Mouse (Mus musculus) intestine, postnatal 0 days (tissue): ENCODE results near the gene Fgfr2. TPM values are rescaled to one million over a fixed set of nuclear protein-coding genes. Genes with fewer than 3 reads are reported as not detected.

ENCODE experiments used
- ATAC-seq: fragments of 200-750 bp; cut with Nextera tagmentation; 2 replicates; pipeline ENCODE4 v1.8.0; 2017; ENCODE audit warnings: mild to moderate bottlenecking, moderate TSS enrichment, moderate library complexity
- H3K27ac ChIP-seq: fragments of 300-500 bp; sonication (generic); 2 replicates; pipeline ENCODE4 v1.5.1; 2014; ENCODE audit warnings: mild to moderate bottlenecking, low read depth, low read length, moderate library complexity
- H3K27me3 ChIP-seq: fragments of 300-500 bp; sonication (generic); replicated peaks from 2 replicates; pipeline ENCODE4 v1.6.1; 2014; ENCODE audit warnings: low read length, mixed read lengths; ENCODE audit not compliant: control insufficient read depth, insufficient read depth
- H3K36me3 ChIP-seq: fragments of 300-500 bp; sonication (generic); 2 replicates; pipeline ENCODE4 v1.6.1; 2014; ENCODE audit warnings: mild to moderate bottlenecking, moderate library complexity; ENCODE audit not compliant: control insufficient read depth, insufficient read depth
- H3K4me1 ChIP-seq: fragments of 300-500 bp; sonication (generic); replicated peaks from 2 replicates; pipeline ENCODE4 v1.6.1; 2014; ENCODE audit warnings: antibody characterized with exemption, low read length, mixed read lengths; ENCODE audit not compliant: control insufficient read depth, insufficient read depth
- H3K4me2 ChIP-seq: fragments of 300-500 bp; sonication (generic); replicated peaks from 2 replicates; pipeline ENCODE4 v1.6.1; 2014; ENCODE audit warnings: low read depth, mild to moderate bottlenecking, moderate library complexity
- H3K4me3 ChIP-seq: fragments of 300-500 bp; sonication (generic); 2 replicates; pipeline ENCODE4 v1.5.1; 2014; ENCODE audit warnings: low read depth, low read length
- H3K9ac ChIP-seq: fragments of 300-500 bp; sonication (generic); 2 replicates; pipeline ENCODE4 v1.6.1; 2014; ENCODE audit warnings: mild to moderate bottlenecking, low read depth, low read length
- H3K9me3 ChIP-seq: fragments of 300-500 bp; sonication (generic); 2 replicates; pipeline ENCODE4 v1.6.1; 2016; ENCODE audit warnings: mixed run types; ENCODE audit not compliant: control insufficient read depth
- CTCF ChIP-seq: sonication (generic); IDR thresholded peaks from 2 replicates; pipeline ENCODE4 v1.5.1; 2016; ENCODE audit warnings: low read depth, mild to moderate bottlenecking, control low read depth, antibody characterized with exemption, moderate library complexity
- WGBS: fragments of 180-500 bp; shearing (Covaris S2); extraction: QIAGEN DNeasy Blood & Tissue Kit; methylation state at CpG from one replicate; pipeline ENCODE4 v1.1.7; 2014; 5-methylcytosine and 5-hydroxymethylcytosine counted together
- polyA plus RNA-seq: library from polyadenylated mRNA; unstranded; fragments of >200 nt; fragmentation: Nextera tagmentation; extraction: Ambion mirVana; gene quantifications from 2 replicates; pipeline ENCODE4 v1.2.1, GENCODE M21; 2015

Fgfr2 gene
- polyA plus RNA-seq, 1 experiment from 2014 or later, result 29.5 TPM

DNA sequence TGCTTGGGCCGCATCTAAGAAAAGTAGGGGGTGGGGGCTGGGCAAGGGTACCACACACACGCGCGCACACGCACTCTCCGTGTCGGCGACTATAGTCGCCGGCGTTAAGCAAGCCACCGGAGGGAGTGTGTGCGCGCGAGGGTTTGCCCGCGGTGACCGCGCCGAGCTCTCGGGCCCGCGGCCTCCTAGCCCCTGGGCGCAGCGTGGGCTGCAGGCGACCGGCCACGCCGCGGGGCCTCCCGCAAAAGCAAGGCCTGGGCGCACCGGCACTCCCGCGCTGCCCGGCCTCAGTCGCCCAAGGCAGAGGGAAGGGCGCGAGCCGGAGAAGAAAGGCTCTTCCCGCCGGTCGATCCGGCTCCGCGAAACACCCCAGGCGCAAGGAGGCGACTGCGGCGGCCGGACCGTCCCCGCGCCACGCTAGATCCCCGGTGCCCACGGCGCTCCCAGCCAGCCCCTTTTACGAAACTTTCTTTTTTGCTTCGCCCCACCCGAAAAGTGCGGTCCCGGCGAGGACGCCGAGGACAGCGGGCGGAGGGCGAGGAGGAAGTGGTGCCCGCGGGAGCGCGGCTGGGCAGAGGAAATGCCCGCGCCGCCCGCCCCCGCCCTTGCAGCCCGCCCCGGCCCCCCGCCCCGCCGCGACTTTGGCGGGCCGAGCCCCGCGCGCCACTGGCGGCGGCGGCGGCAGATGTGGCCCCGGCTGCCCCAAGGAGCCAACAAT, 1.3 kb downstream of the Fgfr2 start:
- 0 out of 2 replicates have a peak, but pooled peaks have one; percentile 14 for TF ChIP-seq CTCF
- under 1% methylated on average over 88 of the region's 94 CpGs for WGBS

GRCm38 (mm10) chr7:133121080-133121607, 2.0 kb downstream of the Fgfr2 start:
- Histone ChIP-seq H3K9ac (peak overlapping the region; percentile 94), H3K4me2 (peak overlapping the region; percentile 92), H3K27ac (peak overlapping the region; percentile 99; the same call in 1 of the 2 replicates), H3K4me1 (peaks cover 20% of the 10 kb centered on the region; the same call in 1 of the 2 replicates), H3K36me3 (no peaks in the 10 kb centered on the region), H3K27me3 (no peaks in the 10 kb centered on the region), H3K9me3 (no peaks in the 10 kb centered on the region), H3K4me3 (peak overlapping the region; percentile 91)
- WGBS, result 7% methylated on average over 14 of the region's 14 CpGs
- TF ChIP-seq CTCF, result no peak
- no peak for ATAC-seq

More for the DNA sequence above, 1.3 kb downstream of the Fgfr2 start:
- Histone ChIP-seq H3K9ac (peak overlapping the region; percentile 94), H3K27ac (peak overlapping the region; percentile 99), H3K27me3 (no peaks in the 10 kb centered on the region), H3K4me1 (peaks cover 20% of the 10 kb centered on the region; the same call in 1 of the 2 replicates), H3K9me3 (no peaks in the 10 kb centered on the region), H3K4me3 (peak overlapping the region; percentile 91), H3K4me2 (peak overlapping the region; percentile 92), H3K36me3 (no peaks in the 10 kb centered on the region)
- peak; percentile 16; the same call in 1 of the 2 replicates for ATAC-seq

DNA sequence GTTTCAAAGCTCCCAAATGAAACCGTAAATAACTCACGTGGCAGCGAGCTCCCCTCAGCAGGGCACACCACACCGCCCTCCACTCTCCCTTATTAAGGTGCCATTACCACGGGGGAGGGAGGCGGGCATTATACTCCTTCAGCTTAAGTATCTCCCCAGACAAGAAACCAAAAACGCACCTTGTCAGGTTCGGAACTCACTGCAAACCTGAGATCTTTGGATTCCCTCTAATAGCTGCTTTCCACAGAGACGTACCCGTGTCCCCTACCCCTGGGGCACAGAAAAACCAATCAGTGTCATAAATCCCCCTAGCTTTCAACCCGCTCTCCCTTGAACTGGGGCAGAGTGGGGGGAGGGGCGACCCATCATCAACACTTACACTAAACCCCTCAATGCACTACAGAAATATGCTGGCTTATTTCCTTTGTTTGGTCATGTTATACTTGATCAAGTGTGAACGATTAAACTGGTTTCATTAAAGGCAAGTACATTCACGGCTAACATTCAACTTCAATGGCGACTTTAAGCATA, 2.9 kb downstream of the Fgfr2 start:
- 21% methylated on average over 15 of the region's 15 CpGs for WGBS
- Histone ChIP-seq H3K27me3 (no peaks in the 10 kb centered on the region), H3K4me2 (peak overlapping the region; percentile 92), H3K4me3 (peak overlapping the region; percentile 91), H3K9me3 (no peaks in the 10 kb centered on the region), H3K4me1 (peaks cover 25% of the 10 kb centered on the region; the same call in 1 of the 2 replicates), H3K36me3 (no peaks in the 10 kb centered on the region), H3K9ac (peak overlapping the region; percentile 23; the same call in 1 of the 2 replicates), H3K27ac (peak overlapping the region; percentile 0; the same call in 1 of the 2 replicates)
- ATAC-seq, result no peak
- no peak for TF ChIP-seq CTCF

DNA sequence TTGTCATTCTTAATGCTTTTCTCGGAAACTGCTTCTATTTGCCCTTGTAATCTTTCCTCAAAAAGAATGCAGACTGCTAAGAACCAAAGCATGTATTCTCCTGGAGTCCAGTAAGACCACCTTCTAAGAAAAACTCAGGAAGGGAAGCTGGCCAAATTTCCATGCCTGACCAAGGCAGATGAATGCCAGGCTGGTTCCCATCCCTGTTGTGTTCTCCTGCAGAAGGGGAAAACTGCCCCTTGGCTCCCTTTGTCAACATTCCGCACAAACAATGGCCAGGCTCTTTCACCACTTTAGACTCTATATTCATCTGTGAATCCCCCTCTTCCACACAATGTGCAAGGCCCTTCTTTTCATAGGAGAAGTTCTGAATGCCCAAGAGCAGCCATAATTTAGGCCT, 5.3 kb downstream of the Fgfr2 start:
- H3K9me3 ChIP-seq, result no peaks in the 10 kb centered on the region
- H3K27me3 ChIP-seq, result no peaks in the 10 kb centered on the region
- WGBS, result 28% methylated on average over 2 of the region's 2 CpGs
- no peak for TF ChIP-seq CTCF
- H3K36me3 ChIP-seq, result no peaks in the 10 kb centered on the region
- no peak overlapping the region for H3K4me3 ChIP-seq
- H3K4me2 ChIP-seq, result no peak overlapping the region
- ATAC-seq, result no peak
- peaks cover 29% of the 10 kb centered on the region for H3K4me1 ChIP-seq
- H3K27ac ChIP-seq, result no peak overlapping the region
- no peak overlapping the region for H3K9ac ChIP-seq

DNA sequence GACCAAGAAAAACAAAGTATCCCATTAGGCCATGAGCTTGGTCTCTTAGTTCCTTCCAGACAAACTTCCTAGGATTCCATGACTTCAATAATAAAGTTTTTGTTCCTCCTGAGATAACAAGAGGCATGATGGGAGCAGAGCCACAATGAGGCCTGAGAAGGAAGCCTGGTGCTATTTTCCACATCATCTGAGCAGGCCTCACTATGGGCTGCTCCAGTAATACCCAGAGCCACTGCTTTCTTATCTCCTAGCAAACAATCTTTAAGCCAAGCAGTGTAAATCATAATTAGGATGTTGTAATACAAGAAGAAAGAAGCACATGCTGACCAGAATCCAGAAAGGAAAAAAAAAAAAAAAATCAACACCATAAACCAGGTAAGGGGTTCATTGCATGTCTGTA, 6.6 kb downstream of the Fgfr2 start:
- peak overlapping the region; percentile 66 for H3K4me2 ChIP-seq
- no peak overlapping the region for H3K9ac ChIP-seq
- H3K36me3 ChIP-seq, result no peaks in the 10 kb centered on the region
- peaks cover 32% of the 10 kb centered on the region for H3K4me1 ChIP-seq
- H3K4me3 ChIP-seq, result no peak overlapping the region
- peak; percentile 76 for ATAC-seq
- H3K27ac ChIP-seq, result peak overlapping the region; percentile 90
- no peaks in the 10 kb centered on the region for H3K9me3 ChIP-seq
- no peaks in the 10 kb centered on the region for H3K27me3 ChIP-seq
- no peak for TF ChIP-seq CTCF

DNA sequence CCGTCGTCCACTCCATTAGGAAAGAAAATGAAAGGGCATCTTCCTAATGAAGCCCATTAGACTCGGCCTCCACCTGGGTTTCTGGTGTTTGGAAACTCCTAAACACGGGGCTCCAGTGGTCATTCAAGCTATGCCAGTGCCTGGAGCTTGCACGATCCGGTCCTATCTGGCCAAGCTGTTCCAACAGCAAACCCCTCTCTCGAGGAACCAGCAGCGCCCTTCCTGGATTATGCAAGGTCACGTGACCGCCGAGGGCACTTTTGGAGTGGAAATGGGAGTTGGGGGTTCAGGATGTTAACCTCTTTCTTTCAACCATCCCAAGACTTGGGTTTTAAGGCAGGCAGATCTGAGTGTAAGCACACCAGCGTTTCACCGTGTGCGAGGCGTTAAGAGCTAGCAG, 7.3 kb downstream of the Fgfr2 start:
- H3K4me3 ChIP-seq, result peak overlapping the region; percentile 36
- no peaks in the 10 kb centered on the region for H3K36me3 ChIP-seq
- TF ChIP-seq CTCF, result no peak
- H3K9me3 ChIP-seq, result no peaks in the 10 kb centered on the region
- peak overlapping the region; percentile 51 for H3K9ac ChIP-seq
- no peak for ATAC-seq
- peak overlapping the region; percentile 90 for H3K27ac ChIP-seq
- H3K4me1 ChIP-seq, result peaks cover 32% of the 10 kb centered on the region
- WGBS, result 10% methylated on average over 15 of the region's 15 CpGs
- peak overlapping the region; percentile 66 for H3K4me2 ChIP-seq
- H3K27me3 ChIP-seq, result no peaks in the 10 kb centered on the region
